Mouse (Mus musculus) cerebellum, postnatal 14 days (tissue): ENCODE data around the gene 4930438A08Rik.
"Not testable (repeated sequence)": the region's sequence is repeated elsewhere in the genome, so short reads cannot be mapped to it uniquely, and the experiment has no call there.

Source experiments
- DNase-seq, 2 experiments: peaks; one replicate each; pipeline ENCODE4 v3.0.0; 2021; ENCODE audit warnings: mixed read lengths in 2 of 2

4930438A08Rik gene

DNA sequence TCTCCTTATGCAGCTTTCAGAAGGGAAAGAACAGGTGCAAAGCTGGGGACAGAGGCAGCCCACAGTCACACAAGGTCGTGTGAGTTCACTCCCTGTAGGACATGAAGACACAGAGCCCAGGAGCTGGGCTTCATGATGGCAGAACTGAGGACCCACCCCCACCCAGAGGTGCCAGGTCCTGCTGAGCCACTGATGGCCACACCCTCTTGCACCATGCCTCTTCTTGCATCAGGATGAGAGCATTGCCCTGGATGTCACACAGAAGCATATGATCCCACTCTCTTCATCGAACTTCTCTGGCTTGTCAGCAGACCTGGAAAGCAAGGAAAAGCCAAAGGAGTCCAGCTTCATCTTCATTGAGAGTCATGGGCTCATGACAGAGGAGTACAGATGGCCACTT is at the start of gene 4930438A08Rik:
TSS of gene 4930438A08Rik (plus strand) at position 228 of the 400 bp plus-strand sequence.
- DNase-seq = no peak

- not testable (repeated sequence) for DNase-seq
These were observed 49.7 kb upstream of the 4930438A08Rik start for GRCm38 (mm10) chr11:58224872-58225271.

DNA sequence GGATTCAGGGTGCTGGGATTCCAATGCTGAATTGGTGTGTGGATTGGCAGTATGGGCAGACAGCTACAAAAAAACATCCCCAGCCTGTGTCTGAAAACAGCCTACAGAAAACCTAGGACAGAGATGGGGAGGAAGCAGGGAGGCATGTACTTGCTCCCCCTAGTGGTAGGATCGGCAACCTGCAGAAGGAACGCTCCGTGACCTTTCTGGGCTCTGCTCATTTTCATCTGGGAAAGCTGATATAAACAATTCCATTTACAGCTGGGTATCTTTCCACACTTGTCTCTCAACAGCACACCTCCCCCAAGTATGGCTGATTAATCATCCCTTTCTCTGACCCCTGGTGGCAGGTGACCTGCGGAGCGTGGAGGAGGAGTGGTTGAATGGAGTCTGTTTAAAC is 48.9 kb upstream of the 4930438A08Rik start:
- DNase-seq = peak; percentile 77 to 78

DNA sequence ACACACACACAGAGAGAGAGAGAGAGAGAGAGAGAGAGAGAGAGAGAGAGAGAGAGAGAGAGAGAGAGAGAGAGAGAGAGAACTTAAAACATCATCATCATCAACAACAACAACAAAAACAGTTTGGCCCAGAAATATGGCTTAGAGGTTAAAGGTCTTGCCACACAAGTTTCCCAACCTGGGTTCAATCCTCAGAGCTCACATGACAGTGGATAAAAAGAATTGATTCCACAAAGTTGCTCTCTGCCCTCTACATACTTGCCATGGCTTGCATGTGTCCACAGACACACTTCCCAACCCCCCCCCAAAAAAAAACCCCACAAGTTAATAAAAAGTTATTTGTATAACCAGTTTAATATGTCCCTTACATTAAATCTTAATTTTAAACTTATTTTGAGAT is 48.2 kb upstream of the 4930438A08Rik start:
- no peak for DNase-seq

DNA sequence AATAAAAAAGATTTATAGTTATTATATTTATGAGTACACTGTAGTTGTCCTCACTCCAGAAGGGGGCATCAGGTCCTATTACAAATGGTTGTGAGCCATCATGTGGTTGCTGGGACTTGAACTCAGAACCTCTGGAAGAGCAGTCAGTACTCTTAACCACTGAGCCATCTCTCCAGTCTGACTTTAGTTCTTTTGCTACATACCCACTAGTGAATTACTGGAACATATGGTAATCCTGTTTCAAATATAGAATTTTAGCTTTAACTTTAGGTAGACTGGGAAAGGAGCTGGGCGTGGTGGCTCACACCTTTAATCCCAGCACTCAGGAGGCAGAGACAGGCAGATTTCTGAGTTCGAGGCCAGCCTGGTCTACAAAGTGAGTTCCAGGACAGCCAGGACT is 46.6 kb upstream of the 4930438A08Rik start:
- not testable (repeated sequence) for DNase-seq

- no peak for DNase-seq
These were observed 44.1 kb upstream of the 4930438A08Rik start for GRCm38 (mm10) chr11:58230396-58230910.

- DNase-seq = no peak
These were observed 43.4 kb upstream of the 4930438A08Rik start for GRCm38 (mm10) chr11:58231156-58231555.

DNA sequence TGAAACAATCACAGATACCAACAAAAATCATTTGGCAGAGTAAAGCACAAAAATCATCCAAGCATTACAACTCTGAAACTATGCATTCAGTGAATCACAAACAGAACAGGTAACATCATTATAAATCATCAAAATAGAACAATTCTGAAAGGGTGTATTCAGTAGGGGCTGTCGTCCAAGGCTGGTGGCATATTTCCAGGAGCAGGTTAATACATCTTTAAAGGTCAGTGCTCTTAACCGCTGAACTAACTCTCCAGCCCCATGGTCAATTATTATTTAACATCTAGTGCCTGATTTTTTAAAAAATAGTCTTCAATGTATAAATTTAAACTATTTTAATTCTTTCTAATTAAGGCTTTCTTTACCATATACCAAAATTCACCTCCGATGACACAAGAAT is 40.0 kb upstream of the 4930438A08Rik start:
- DNase-seq = not testable (repeated sequence)

DNA sequence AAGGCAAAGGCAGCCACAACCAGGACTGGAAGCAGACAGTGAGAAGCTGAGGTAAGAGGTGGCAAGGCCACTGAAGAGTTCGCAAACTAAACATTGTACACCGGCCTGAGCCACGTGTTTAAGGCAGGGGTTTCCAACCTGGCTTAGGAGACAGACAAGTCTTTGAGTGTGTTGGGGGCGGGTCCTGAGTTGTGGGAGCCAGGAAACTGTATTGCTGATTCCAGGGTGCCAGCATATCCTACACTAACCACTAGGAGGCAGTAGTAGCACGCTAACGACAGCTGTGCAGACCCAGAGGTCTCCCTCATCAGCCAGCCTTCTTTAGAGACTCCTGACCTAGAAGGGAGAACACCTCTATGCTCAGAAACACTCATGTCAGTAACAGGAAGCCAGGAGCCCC is 39.4 kb upstream of the 4930438A08Rik start:
- peak in 1 of 2 experiments; percentile 13 for DNase-seq

DNA sequence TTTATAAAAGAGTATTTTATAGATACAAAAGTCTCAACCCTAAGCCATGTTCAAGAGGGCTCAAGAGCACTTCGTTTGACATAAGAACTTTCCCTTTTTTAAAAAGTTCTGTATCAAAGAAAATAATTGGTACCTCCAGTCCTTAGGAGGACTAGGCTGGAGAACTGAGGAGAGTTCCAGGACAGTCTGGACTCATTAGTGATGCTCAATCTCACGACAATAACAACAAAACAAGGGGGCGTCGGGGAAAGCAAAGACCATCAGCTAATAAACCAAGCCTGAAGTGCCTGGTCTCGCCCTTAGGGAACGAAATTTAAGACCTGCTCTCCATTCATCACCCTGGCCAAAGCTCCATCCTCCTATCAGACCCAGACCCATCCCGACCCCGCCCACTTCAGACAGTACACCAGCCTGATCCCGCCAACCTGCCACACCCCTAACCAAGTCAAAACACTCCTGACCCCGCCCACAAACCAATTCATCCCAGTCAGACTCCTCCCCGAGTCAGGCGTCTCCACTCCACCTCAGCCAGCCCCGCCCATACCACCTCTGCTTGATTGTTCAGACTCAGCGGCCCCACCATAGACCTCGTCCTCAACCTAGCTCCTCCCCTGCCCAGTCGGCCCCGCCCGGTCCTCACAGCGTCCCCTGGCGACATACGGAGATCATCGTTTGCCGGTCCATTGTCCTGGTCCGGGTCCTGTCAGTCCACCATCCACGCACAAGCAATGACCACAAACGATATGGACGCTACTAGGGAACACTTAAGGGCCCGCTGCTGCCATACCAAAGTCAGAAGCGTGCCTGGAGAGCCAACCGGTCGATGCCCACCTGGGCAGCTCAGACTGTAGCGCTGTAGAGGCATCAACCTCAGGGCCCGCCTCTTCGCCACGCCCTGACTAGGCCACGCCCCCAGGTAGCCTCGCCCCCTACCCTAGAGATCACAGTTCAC is 35.5 kb upstream of the 4930438A08Rik start:
- peak; percentile 27 to 34 for DNase-seq

DNA sequence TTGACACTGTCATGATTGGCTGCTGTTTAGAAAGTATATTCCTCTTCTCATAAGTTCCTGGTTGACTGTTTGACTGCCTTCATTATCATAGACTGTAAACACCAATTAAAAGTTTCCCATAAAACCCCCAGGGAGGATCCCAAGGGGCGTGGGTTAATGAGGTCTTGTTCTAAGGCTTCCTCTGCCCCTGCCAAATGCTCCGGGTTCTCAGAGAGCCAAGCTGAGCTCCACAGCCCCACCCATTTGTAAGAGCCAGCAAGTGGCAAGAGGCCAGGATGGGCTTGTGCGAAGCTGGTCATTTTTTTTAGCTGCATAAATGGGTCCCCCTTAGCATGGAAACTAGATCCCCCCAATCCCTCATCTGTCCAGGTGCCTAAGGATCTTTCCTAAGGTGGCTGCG is 27.3 kb upstream of the 4930438A08Rik start:
- DNase-seq = peak in 1 of 2 experiments; percentile 14

DNA sequence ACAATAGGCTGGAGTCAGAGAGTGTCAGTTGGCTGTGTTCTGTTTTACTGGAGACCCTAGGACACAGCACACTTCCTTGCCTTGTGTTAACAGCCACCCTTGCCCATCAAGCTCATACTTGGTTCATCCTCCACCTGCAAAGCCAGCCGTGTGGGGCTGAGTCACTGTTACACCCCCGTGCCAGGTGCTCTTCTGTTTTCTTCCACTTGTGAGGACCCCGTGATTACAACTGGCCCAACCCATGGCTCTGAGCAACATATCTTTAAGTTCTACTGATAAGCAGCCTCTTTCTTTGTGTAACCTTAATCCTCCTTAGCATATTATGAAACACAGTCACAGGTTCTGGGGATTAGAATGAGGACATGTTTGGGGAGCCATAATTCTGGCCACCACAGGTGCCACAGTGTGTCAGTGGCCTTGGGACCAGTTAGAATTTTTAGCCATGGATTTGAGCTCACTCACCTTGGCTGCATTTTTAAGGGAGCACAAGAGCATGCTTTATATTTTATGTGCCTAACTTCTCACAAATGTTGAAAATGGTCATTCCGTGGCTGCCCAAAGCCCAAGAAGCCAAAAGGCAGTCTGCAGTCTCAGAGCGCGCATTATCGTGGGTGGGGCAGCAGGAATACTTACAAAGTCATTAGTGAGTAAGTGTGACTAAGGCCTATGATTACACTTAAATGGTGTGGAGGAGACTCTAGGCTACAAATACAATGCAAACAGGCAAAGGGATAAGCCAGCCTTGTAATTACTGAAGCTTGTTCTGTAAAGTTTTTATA is 25.2 kb upstream of the 4930438A08Rik start:
- no peak for DNase-seq

- DNase-seq = no peak
These were observed 24.0 kb upstream of the 4930438A08Rik start for GRCm38 (mm10) chr11:58250550-58250949.

DNA sequence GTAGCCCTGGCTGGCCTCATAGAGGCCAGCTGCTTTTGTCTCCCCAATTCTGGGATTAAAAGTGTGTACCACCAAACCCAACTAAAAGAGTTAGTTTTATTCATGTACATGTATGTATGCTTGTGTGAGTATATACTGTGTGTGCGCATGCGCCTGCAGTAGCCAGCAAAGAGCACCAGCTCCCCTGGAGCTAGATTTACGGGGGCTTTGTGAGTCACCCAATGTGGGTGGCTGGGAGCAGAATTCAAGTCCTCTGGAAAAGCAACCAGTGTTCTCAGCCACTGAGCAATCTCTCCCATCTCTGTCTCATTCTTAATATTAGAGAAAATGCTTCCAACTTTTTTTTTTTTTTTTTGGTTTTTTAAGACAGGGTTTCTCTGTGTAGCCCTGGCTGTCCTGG is 20.2 kb upstream of the 4930438A08Rik start:
- DNase-seq = no peak

DNA sequence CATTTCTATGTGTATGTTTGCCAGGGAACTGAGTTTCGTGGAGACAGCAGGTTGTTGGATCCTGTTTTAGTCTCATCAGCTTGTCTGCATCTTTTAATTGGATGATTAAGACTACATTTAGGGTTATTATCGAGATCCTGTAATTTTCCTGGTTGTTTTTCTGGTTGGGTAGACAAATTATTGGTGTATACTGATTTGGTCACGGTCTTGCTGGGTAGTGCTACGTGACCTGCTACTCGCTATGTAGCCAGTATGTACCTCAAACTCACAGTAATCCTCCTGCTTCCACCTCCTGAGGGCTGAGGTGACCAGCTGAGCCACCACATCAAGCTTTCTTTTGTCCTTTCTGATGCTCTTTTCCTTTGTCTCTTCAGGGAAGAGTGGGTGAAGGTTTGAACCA is 16.8 kb upstream of the 4930438A08Rik start:
- DNase-seq = no peak

- DNase-seq = no peak
These were observed 14.4 kb upstream of the 4930438A08Rik start for GRCm38 (mm10) chr11:58260156-58260555.

GRCm38 (mm10) chr11:58261826-58262225 is 12.8 kb upstream of the 4930438A08Rik start:
- no peak for DNase-seq

DNA sequence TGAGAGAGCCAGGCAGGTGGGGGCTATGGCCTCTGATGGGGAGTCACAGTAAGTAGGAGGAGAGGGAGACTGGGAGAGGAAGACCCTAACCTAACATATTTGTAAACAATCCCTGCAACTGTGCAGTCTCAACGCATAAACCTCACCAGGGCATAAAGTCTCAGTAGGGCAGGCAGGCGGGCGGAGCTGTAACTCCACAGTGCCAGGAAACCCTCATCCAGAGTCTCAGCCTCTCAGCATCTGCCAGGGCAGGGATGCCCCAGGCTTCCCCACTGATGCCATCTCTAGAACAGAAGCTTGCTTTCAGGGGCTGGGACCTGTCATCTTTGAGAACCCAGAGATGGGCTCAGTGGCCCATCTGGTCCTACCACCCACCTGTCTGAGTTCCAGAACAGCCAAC is 12.3 kb upstream of the 4930438A08Rik start:
- no peak for DNase-seq

GRCm38 (mm10) chr11:58263516-58263915 is 11.1 kb upstream of the 4930438A08Rik start:
- no peak for DNase-seq

DNA sequence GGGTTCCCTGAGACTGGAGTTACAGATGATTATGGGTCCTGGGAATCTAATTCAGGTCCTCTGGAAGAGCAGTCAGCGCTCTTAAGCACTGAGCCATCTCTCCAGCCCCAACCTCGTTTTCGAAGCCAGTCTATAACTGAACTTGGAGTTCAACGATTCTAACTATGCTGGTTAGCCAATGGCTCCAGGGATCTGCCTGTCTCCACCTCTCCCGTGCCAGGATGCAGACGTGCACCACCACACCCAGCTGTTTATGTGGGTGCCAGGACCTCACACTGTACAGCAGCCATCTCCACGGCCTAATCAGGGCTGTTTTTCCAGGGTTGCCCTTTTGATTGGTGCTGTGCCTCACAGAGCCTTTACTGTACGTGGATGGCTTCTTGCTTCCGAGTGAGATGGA is 10.1 kb upstream of the 4930438A08Rik start:
- no peak for DNase-seq

- no peak for DNase-seq
These were observed 6.3 kb upstream of the 4930438A08Rik start for GRCm38 (mm10) chr11:58268285-58268684.

GRCm38 (mm10) chr11:58275756-58276155 is 1.2 kb downstream of the 4930438A08Rik start:
- DNase-seq = no peak

- no peak for DNase-seq
These were observed 7.4 kb downstream of the 4930438A08Rik start for GRCm38 (mm10) chr11:58281970-58282496.
